ENCODE assay signal across 16 mouse cellular contexts in the genomic region with DNA sequence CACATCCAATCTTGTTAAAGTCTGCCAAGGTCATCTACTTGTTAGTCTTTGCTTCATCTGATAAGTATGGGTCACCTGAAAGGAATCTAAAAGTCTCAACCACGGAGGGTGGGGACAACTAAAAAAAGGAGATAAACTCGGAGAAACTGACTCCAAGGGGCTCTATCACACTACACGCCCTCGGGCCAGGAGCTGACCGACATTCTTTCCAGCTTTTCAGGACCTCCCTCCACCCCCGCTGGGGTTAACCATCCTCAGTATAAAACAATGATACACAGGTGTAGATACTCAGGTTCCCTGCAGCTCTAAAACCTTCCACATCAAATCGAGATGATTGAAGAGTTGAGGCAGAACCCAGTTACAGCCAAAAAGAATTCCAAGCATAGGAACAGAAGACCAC. TPM values are rescaled to one million over a fixed set of nuclear protein-coding genes. Genes with fewer than 3 reads are reported as not detected.
"Had no signal": no experiment of that assay in that cellular context is flagged by ENCODE, and none has a peak within 500 bp of the region (broad histone marks: within the 10 kb centered on the region; RNA-seq: fewer than 3 reads in every experiment).

No protein-coding gene starts in this region.

- H3K4me2 ChIP-seq: liver, embryonic 13.5 days; midbrain, embryonic 11.5 days had no signal

- H3K36me3 ChIP-seq: liver, embryonic 13.5 days had no signal

- H3K9ac ChIP-seq: liver, embryonic 13.5 days had no signal

- ATAC-seq: intestine, embryonic 16.5 days had no signal

- DNase-seq: kidney, adult 18-20 months; kidney, postnatal 36 days; liver, embryonic 13.5 days; lung, adult 2 months; lung, postnatal 14 days; lung, postnatal 4 days; midbrain, embryonic 14.5 days; right cerebral cortex, adult 18-20 months; right cerebral cortex, postnatal 14 days; right cerebral cortex, postnatal 4 days; thymus, adult 2 months; thymus, postnatal 14 days had no signal

- H3K4me3 ChIP-seq: liver, embryonic 13.5 days had no signal

- H3K9me3 ChIP-seq: liver, embryonic 13.5 days had no signal

- H3K27ac ChIP-seq: liver, embryonic 13.5 days; stomach, postnatal 0 days had no signal

RNA-seq across cellular contexts. Expression of a gene that starts 3.0 kb away (rescaled TPM):
- total RNA-seq: megakaryocyte-erythroid progenitor cell, adult 5-6 weeks had no signal
